Mouse (Mus musculus): ENCODE data around the gene Ostf1. TPM values are rescaled to one million over a fixed set of nuclear protein-coding genes. Genes with fewer than 3 reads are reported as not detected.
A peak's percentile ranks its signal among the peaks of the same experiment; 100 is the strongest.

Ostf1 gene
- polyA plus RNA-seq, 1 experiment from 2014 or later, result 60.9 TPM

DNA sequence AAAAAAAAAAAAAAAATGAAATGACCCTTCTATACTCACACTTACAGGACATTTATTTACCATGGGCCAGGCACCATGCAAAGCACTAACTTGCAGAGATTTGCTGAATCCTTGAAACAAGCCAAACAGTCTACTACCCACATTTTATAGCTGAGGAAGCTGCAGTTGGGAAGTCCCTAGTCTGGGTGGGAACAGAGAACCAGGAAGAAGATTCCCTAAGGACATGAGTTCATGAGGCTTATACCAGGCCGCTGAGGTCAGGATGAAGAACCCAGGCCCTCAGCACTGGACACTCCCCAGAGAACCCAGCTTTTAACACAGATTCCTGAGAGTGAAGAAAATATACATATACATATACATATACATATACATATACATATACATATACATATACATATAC lies 14.1 kb downstream of the Ostf1 start:
- peaks cover 4% of the 10 kb centered on the region; the same call in 1 of the 2 replicates for H3K4me1 ChIP-seq (ENCODE audit: control insufficient read depth, insufficient read depth, low read depth, low read length)
- no peak for ATAC-seq
- no peak overlapping the region for H3K27ac ChIP-seq (ENCODE audit: low read depth, low read length)
- H3K4me3 ChIP-seq (ENCODE audit: low read length), result no peak overlapping the region
- H3K27me3 ChIP-seq (replicated peaks; ENCODE audit: control insufficient read depth, insufficient read depth, low read length), result no peaks in the 10 kb centered on the region
- no peak overlapping the region for H3K9ac ChIP-seq (ENCODE audit: low read depth, low read length)
- no peak overlapping the region for H3K4me2 ChIP-seq (ENCODE audit: low read length)
- H3K36me3 ChIP-seq (ENCODE audit: control insufficient read depth, insufficient read depth, low read length), result no peaks in the 10 kb centered on the region
- no peaks in the 10 kb centered on the region for H3K9me3 ChIP-seq (ENCODE audit: control insufficient read depth, low read length)
- 90% methylated on average over 1 of the region's 1 CpGs for WGBS

DNA sequence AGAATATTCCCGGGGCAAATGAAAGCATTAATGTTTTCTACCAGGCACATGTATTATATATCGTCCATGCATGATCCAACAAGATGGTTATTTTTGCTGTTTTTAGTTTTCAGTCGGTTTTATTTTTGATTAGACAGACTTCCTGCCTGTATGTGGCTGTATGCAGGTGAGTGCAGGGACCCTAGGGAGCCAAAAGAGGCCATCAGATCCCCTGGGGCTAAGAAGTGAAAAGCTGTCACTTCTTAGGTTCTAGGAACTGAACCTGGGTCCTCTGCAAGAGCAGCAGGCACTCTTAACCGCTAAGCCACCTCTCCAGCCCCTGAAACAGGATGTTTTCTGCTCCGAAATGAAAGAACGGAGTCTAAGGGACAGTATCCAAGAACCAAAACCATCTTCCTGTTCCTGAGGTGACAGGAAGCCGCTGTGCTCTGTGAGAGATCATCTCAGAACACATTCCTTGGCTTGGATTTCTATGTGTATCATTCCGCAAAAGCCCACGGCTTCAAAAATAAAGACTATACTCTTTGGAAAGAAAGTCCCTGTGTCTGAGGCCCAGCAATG lies 15.9 kb downstream of the Ostf1 start:
- Histone ChIP-seq H3K4me2 (ENCODE audit: low read length) (no peak overlapping the region), H3K4me3 (ENCODE audit: low read length) (no peak overlapping the region), H3K27me3 (replicated peaks; ENCODE audit: control insufficient read depth, insufficient read depth, low read length) (no peaks in the 10 kb centered on the region), H3K36me3 (ENCODE audit: control insufficient read depth, insufficient read depth, low read length) (no peaks in the 10 kb centered on the region), H3K9ac (ENCODE audit: low read depth, low read length) (no peak overlapping the region), H3K4me1 (ENCODE audit: control insufficient read depth, insufficient read depth, low read depth, low read length) (peaks cover 4% of the 10 kb centered on the region; the same call in 1 of the 2 replicates), H3K27ac (ENCODE audit: low read depth, low read length) (peak overlapping the region; percentile 24; the same call in 1 of the 2 replicates), H3K9me3 (ENCODE audit: control insufficient read depth, low read length) (no peaks in the 10 kb centered on the region)
- no peak for ATAC-seq
- WGBS, result 70% methylated on average over 9 of the region's 9 CpGs

DNA sequence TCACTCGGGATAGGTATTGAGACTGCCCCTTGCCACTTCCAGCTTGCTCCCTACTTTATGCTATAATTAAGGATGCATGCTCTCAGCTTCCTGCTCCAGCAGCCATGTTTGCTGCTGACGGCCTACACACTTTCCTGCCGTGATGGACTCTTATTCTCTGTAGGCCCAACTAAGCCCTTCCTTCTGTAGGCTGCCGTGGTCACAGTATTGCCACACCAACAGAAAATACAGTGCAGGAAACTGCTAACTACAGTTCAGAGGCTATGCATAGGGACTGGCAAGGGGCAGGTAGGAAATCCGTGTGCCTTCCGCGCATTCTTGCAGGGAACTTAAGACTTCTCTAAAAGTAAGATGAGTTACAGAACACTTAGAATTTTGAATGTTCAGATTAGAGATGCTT lies 17.3 kb downstream of the Ostf1 start:
- H3K4me2 ChIP-seq (ENCODE audit: low read length), result no peak overlapping the region
- H3K27me3 ChIP-seq (replicated peaks; ENCODE audit: control insufficient read depth, insufficient read depth, low read length), result no peaks in the 10 kb centered on the region
- H3K36me3 ChIP-seq (ENCODE audit: control insufficient read depth, insufficient read depth, low read length), result no peaks in the 10 kb centered on the region
- H3K9me3 ChIP-seq (ENCODE audit: control insufficient read depth, low read length), result no peaks in the 10 kb centered on the region
- H3K4me1 ChIP-seq (ENCODE audit: control insufficient read depth, insufficient read depth, low read depth, low read length), result peaks cover 4% of the 10 kb centered on the region; the same call in 1 of the 2 replicates
- H3K27ac ChIP-seq (ENCODE audit: low read depth, low read length), result no peak overlapping the region
- no peak for ATAC-seq
- no peak overlapping the region for H3K9ac ChIP-seq (ENCODE audit: low read depth, low read length)
- H3K4me3 ChIP-seq (ENCODE audit: low read length), result no peak overlapping the region
- 88% methylated on average over 7 of the region's 7 CpGs for WGBS

DNA sequence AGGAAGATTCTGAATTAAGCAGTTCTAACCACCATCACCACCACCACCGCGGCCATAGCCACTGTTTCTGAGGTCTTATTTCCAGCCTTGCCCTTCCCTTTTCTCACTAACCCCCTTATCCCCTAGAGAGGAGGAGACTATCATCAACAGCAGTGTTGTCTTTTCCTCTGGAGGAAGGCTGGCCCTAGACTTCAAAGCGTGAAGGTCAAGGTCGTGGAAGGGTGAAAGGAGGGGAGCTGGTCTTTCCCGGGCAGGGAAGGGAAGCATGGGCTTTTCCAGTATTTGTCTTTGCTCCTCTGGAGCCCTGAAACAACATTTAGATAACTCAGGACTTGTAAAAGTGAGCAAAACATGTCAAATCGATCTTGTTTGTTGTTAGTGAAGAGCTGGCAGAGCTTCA lies 22.6 kb downstream of the Ostf1 start:
- Histone ChIP-seq H3K27me3 (replicated peaks; ENCODE audit: control insufficient read depth, insufficient read depth, low read length) (no peaks in the 10 kb centered on the region), H3K9me3 (ENCODE audit: control insufficient read depth, low read length) (no peaks in the 10 kb centered on the region), H3K36me3 (ENCODE audit: control insufficient read depth, insufficient read depth, low read length) (no peaks in the 10 kb centered on the region), H3K4me3 (ENCODE audit: low read length) (no peak overlapping the region), H3K4me1 (ENCODE audit: control insufficient read depth, insufficient read depth, low read depth, low read length) (peaks cover 4% of the 10 kb centered on the region; the same call in 1 of the 2 replicates), H3K4me2 (ENCODE audit: low read length) (no peak overlapping the region), H3K9ac (ENCODE audit: low read depth, low read length) (no peak overlapping the region), H3K27ac (ENCODE audit: low read depth, low read length) (no peak overlapping the region)
- no peak for ATAC-seq
- WGBS, result 74% methylated on average over 6 of the region's 6 CpGs

DNA sequence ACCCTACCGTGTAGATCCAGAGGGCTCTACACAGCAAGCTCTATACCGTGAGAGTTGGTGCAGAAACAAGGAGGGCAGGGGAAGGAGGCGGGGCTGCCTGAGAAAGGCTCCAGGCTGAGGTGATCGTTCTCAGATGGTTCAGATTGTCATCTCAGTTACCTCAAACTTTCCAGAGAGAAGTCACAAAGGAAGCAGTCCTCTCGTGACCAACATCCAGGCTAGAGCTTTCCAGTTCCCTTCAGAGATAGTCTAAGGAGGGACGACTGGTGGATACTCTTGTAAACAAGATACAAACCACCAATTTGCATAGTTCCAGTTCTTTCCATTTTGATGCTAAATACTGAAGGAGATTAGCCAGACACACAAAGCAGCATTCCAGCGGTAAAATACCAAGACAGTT lies 23.7 kb downstream of the Ostf1 start:
- H3K36me3 ChIP-seq (ENCODE audit: control insufficient read depth, insufficient read depth, low read length), result no peaks in the 10 kb centered on the region
- 54% methylated on average over 7 of the region's 7 CpGs for WGBS
- no peaks in the 10 kb centered on the region for H3K27me3 ChIP-seq (replicated peaks; ENCODE audit: control insufficient read depth, insufficient read depth, low read length)
- H3K27ac ChIP-seq (ENCODE audit: low read depth, low read length), result no peak overlapping the region
- H3K4me1 ChIP-seq (ENCODE audit: control insufficient read depth, insufficient read depth, low read depth, low read length), result no peaks in the 10 kb centered on the region
- H3K9ac ChIP-seq (ENCODE audit: low read depth, low read length), result no peak overlapping the region
- ATAC-seq, result no peak
- H3K9me3 ChIP-seq (ENCODE audit: control insufficient read depth, low read length), result no peaks in the 10 kb centered on the region
- H3K4me2 ChIP-seq (ENCODE audit: low read length), result no peak overlapping the region
- no peak overlapping the region for H3K4me3 ChIP-seq (ENCODE audit: low read length)

DNA sequence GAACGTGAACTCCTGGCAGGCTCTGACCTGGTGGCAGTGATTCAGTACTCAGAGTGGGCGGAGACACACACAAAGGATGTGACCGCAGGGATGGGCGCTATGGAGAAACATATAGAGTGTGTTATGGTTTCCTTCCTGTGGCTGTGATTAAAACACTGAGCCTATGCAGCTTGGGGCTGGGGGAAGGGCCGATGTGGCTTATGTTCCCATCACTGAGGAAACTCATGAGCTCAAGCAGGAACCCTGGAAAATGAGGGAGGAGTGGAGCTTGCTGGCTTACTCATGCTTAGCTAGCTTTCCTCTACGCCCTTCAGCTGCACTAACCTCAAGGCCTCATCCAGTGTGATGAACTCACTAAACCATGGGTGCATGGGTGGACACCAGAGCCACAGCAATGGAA lies 28.6 kb downstream of the Ostf1 start:
- no peaks in the 10 kb centered on the region for H3K9me3 ChIP-seq (ENCODE audit: control insufficient read depth, low read length)
- WGBS, result 79% methylated on average over 6 of the region's 6 CpGs
- no peaks in the 10 kb centered on the region for H3K27me3 ChIP-seq (replicated peaks; ENCODE audit: control insufficient read depth, insufficient read depth, low read length)
- no peaks in the 10 kb centered on the region for H3K4me1 ChIP-seq (ENCODE audit: control insufficient read depth, insufficient read depth, low read depth, low read length)
- ATAC-seq, result 0 out of 2 replicates have a peak, but pooled peaks have one; percentile 7
- no peak overlapping the region for H3K27ac ChIP-seq (ENCODE audit: low read depth, low read length)
- no peak overlapping the region for H3K4me2 ChIP-seq (ENCODE audit: low read length)
- no peak overlapping the region for H3K9ac ChIP-seq (ENCODE audit: low read depth, low read length)
- H3K36me3 ChIP-seq (ENCODE audit: control insufficient read depth, insufficient read depth, low read length), result no peaks in the 10 kb centered on the region
- no peak overlapping the region for H3K4me3 ChIP-seq (ENCODE audit: low read length)

DNA sequence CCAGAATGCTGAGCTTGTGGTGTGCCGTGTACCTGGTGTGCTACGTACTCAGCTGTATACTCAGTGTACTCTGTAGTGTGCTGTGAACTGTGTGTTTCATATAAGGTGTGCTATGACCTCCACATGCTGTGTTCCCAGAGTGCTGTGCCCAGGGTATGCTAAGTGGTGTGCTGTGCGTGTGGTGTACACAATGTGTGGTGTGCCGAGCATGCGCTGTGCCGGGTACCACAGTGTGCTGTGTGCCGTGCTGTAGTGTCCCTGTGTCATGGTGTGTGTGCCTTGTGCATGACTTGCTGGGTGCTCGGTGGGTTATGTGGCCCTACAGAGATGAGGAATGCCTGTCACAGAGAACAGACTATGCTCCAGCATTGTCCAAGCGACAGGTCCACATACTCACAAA lies 31.0 kb downstream of the Ostf1 start:
- ATAC-seq, result no peak
- Histone ChIP-seq H3K9me3 (ENCODE audit: control insufficient read depth, low read length) (no peaks in the 10 kb centered on the region), H3K4me3 (ENCODE audit: low read length) (no peak overlapping the region), H3K9ac (ENCODE audit: low read depth, low read length) (no peak overlapping the region), H3K27me3 (replicated peaks; ENCODE audit: control insufficient read depth, insufficient read depth, low read length) (no peaks in the 10 kb centered on the region), H3K27ac (ENCODE audit: low read depth, low read length) (no peak overlapping the region), H3K36me3 (ENCODE audit: control insufficient read depth, insufficient read depth, low read length) (no peaks in the 10 kb centered on the region), H3K4me2 (ENCODE audit: low read length) (no peak overlapping the region), H3K4me1 (ENCODE audit: control insufficient read depth, insufficient read depth, low read depth, low read length) (no peaks in the 10 kb centered on the region)
- WGBS, result 93% methylated on average over 9 of the region's 9 CpGs

DNA sequence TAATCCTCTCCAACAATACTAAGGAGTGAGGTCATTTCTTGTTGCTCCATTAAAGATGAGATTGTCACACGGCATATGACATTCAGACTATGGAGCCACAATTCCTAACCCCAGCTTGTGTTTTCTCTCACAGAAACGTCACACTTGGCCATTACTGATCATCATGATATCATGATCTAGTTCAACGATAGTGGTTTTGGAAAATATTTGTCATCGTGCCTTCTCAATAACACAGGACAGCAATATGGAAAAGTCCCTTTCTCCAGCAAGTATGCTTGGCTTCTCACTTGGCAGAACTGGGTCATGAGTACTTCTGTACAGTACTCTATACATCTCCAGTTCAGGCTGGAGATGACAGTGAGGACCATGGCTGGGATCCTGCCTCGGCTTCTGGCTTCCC lies 32.0 kb downstream of the Ostf1 start:
- no peaks in the 10 kb centered on the region for H3K27me3 ChIP-seq (replicated peaks; ENCODE audit: control insufficient read depth, insufficient read depth, low read length)
- no peak overlapping the region for H3K4me3 ChIP-seq (ENCODE audit: low read length)
- H3K4me2 ChIP-seq (ENCODE audit: low read length), result no peak overlapping the region
- ATAC-seq, result no peak
- no peak overlapping the region for H3K27ac ChIP-seq (ENCODE audit: low read depth, low read length)
- no peaks in the 10 kb centered on the region for H3K9me3 ChIP-seq (ENCODE audit: control insufficient read depth, low read length)
- H3K4me1 ChIP-seq (ENCODE audit: control insufficient read depth, insufficient read depth, low read depth, low read length), result no peaks in the 10 kb centered on the region
- WGBS, result 94% methylated on average over 5 of the region's 5 CpGs
- H3K36me3 ChIP-seq (ENCODE audit: control insufficient read depth, insufficient read depth, low read length), result no peaks in the 10 kb centered on the region
- H3K9ac ChIP-seq (ENCODE audit: low read depth, low read length), result no peak overlapping the region

DNA sequence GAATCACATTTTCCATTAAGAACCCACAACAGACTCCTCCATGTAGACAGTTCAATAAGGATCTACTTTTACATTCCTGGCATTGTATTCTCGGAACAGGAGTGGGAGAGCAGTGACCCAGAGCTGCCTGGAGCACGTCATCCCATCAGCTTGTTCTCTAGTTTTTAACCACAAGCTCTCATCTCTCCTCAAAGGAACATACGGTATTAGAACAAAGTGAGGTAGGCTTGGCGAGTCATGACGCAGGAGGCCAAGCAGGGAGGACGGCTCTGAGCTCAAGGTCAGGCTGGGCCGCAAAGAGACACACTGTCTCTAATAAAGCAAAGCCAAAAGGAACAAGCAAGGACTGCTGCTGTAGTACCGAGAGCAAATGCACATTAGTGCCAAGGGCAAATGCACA lies 32.6 kb downstream of the Ostf1 start:
- Histone ChIP-seq H3K9me3 (ENCODE audit: control insufficient read depth, low read length) (no peaks in the 10 kb centered on the region), H3K4me3 (ENCODE audit: low read length) (no peak overlapping the region), H3K27me3 (replicated peaks; ENCODE audit: control insufficient read depth, insufficient read depth, low read length) (no peaks in the 10 kb centered on the region), H3K27ac (ENCODE audit: low read depth, low read length) (no peak overlapping the region), H3K4me2 (ENCODE audit: low read length) (no peak overlapping the region), H3K9ac (ENCODE audit: low read depth, low read length) (no peak overlapping the region), H3K4me1 (ENCODE audit: control insufficient read depth, insufficient read depth, low read depth, low read length) (no peaks in the 10 kb centered on the region), H3K36me3 (ENCODE audit: control insufficient read depth, insufficient read depth, low read length) (no peaks in the 10 kb centered on the region)
- 80% methylated on average over 8 of the region's 8 CpGs for WGBS
- ATAC-seq, result no peak
